Mouse (Mus musculus) thymus, postnatal 0 days (tissue): ENCODE results near the gene Mcemp1. TPM values are rescaled to one million over a fixed set of nuclear protein-coding genes. Genes with fewer than 3 reads are reported as not detected.

Source experiments
- DNase-seq: peaks from one replicate; pipeline ENCODE4 v3.0.0-alpha.2; 2015; ENCODE audit warnings: low spot score
- polyA plus RNA-seq: library from polyadenylated mRNA; unstranded; fragments of >200 nt; fragmentation: Nextera tagmentation; extraction: Ambion mirVana; gene quantifications from 2 replicates; pipeline ENCODE4 v1.2.1, GENCODE M21; 2015

Gene Mcemp1
- 0.78 and 0.88 TPM in 2 replicates for polyA plus RNA-seq

DNA sequence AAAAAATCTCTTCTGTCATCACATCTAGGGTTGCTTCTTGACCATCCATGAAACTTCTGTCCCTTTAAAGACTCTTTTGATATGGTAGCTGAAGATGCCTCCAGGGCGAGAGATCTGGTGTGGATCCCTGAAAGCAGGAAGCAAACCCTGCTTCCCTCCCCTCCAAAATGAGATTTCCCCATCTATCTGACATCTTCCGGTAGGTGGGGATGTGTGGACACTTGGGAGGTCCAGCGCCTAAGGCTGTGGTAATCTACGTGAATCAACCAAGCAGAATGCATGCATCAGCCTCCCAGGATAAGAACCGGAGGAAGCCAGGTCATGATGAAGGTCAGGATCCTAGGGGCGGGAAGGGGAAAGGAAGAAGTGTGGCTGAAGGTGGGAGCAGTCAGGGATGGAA lies at the start of gene Mcemp1:
Gene Mcemp1 (plus strand): TSS at position 248 of the 400 bp plus-strand sequence.
- no peak for DNase-seq

DNA sequence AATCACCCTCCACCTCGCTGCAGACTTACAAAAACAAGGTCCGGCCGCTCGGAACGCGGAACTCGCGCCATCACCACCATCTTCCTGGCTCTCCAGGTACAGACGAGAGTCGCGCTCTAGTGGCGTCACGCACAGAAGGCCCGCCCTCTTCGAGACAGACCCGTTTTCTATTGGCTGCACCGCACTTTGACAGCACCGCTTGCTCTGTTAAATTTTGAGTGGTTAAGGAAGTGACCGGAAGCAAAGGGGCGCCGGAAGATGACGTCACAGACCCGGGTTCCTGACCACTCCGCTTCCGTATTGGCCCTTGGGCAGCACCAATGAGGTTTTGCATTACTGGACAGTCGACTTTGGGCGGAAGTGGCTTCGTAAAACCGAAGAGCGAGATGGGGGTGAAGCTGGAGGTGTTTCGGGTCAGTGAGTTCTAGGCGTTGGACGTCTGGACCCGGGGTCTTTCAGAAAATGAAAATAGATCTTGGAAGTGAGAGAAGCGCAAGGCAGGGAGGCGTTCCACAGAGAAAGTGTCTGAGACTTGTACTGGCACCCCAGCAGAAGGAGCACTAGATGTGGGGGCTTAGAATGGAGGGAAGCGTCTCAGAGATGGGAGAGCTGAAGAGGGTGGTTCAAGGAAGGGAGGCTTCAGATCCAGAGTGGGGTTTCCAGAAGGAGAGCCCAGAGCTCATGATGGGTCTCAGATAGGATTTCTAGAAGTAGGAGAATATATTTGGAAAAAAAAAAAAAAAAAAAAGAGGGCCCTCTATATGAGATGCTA lies 44.2 kb upstream of the Mcemp1 start, which contains the start of the genes Xab2 and Pet100:
Gene Xab2 (minus strand): TSS at position 118 of the 772 bp plus-strand sequence.
Gene Pet100 (plus strand): TSS at position 350 of the 772 bp plus-strand sequence.
- peak; percentile 98 for DNase-seq

DNA sequence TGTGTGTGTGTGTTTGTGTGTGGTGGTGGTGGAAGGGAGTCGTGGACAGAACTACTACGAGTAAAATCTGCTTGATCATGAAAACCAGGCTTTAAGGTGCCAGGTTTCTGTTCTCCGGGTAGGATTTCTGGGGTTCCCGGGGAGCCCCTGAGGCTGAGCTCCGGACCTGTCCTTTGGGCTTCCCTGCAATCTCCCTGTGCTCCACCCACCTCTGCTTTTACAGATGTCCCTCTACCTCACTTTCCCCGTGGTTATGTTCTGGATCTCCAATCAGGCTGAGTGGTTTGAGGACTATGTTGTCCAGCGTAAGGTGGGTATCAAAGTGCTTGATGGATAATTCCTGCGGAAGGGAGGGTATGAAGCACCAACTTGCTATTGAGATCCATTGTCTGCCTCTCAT lies 43.4 kb upstream of the Mcemp1 start:
- no peak for DNase-seq

DNA sequence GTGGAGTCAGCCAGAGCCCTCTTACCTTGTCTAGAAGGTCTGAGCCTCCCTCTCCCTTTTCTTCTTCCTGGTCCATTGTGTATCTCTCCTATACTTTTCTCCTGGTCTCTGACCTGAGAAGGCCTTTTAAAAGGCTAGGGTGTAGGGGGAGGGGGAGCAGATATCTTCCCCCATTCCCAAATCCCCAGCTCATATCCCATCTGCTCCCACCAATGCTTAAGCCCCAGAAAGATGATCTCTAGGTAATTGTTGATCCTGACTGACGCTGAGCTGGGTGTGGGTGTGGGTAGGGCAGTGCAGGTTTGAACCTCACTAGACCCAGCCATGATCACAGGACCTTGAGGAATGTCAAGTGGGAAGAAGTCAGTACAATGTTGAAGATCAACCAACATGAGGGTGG lies 40.1 kb upstream of the Mcemp1 start, which contains the start of gene Pcp2:
Gene Pcp2 (minus strand): TSS at position 101 of the 400 bp plus-strand sequence.
- no peak for DNase-seq

DNA sequence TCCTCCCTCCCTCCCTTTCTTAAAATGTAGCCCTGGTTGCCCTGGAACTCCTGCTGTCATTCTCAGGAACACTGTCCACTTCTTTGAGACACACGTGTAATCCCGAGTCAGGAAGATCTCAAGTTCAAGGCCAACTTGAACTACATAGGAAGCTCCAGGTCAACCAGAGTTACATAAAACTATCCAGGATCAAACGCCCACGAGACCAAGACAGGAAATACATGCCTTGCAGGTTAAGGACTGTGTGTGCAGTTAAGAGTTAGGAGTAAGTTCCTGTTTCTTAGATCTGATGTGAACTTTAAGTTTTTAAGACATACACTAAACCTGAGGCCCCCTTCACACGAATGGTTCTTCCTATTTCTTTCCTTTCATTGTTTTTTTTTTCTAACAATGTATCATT lies 38.6 kb upstream of the Mcemp1 start:
- DNase-seq: no peak

DNA sequence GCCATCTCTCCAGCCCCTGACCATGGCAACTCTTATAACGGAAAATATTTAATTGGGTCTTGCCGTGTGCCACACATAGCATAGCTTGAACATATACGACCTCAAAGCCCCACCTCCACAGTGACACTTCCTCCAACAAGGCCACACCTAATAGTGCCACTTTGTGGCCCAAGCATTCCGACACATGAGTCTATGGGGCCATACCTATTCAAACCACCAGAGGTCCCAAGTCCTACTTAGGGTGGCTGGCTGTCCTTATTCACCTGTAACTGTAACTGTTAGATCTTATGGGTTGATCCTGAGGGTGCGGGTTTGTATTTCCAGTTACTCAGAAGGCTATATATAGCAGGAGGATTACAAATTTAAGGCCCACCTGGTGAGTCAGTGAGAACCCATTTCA lies 37.5 kb upstream of the Mcemp1 start:
- peak; percentile 55 for DNase-seq

DNA sequence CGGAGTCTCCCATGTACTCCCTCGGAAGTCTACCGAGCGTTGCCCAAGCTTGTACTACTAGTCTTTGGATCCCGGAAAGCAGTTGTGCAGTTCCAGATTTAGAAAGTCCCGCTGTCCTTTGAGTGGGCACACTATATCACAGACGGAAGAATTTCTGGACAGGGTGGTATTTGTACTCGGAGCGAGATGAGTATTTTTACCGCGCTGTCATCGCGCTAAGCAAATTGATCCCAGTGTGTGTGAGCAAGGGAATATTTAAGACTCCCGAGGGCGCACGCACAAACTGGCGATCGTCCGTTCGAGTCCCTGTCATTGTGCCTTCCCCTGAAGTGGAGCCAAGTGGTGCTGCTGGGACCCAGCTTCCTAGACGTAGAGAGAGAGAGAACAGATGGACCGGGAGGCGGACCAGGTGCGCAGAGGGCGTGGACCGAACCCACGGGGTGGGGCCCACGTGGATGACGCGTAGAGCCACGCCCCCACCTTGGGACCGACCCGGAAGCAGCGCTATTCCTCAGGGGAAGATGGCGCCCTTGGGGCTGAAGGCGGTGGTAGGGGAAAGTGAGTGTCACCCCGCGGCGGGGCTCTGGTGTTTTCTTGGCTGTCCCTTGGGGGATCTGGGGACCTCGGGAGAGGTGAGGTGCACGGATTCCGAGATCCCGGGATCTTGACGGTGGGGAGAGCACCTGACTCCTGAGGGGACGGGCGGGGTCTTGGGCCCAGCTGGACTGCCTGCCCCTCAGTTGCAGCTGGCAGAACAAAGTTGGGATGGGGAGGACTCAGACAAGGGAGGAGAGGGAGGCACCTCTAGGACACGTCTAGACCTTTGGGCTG lies 34.7 kb upstream of the Mcemp1 start, which contains the start of gene Stxbp2:
Gene Stxbp2 (plus strand): TSS at position 309 of the 831 bp plus-strand sequence.
- DNase-seq: peak; percentile 87

DNA sequence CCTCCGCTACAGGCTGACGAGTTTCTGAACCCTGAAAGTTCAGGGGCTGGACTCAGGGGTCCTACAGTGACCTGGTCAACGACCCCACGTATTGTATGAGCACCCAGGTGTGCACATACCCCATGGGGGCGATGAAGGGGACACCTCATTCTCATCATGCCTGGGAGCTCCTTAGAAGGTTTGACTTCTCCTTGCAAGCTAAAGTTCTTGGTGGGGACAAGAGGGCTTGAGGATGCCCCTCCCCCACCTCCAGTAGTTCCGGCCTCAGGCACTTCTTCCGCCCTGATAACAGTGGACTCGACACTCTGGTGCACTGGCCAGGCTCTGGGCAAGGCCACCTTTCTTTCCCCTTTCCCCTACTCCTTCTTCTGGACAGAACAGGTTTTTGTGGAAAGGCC lies 34.1 kb upstream of the Mcemp1 start:
- peak; percentile 22 for DNase-seq

DNA sequence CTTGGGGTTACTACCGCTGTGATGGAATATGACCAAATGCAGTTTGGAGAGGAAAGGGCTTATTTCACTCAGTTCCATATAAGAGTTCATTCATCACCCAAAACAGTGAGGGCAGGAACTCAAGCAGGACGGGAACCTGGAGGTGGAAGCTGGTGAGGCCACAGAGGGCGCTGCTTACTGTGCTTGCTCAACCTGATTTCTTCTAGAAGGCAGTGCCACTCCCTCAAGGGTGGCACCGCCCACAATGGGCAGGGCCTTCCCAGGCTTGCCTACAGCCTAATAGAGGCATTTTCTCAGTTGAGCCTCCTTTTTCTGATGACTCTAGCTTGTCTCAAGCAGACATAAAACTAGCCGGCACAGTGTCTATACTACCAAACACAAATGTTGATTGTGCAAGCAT lies 19.8 kb upstream of the Mcemp1 start:
- peak; percentile 52 for DNase-seq

DNA sequence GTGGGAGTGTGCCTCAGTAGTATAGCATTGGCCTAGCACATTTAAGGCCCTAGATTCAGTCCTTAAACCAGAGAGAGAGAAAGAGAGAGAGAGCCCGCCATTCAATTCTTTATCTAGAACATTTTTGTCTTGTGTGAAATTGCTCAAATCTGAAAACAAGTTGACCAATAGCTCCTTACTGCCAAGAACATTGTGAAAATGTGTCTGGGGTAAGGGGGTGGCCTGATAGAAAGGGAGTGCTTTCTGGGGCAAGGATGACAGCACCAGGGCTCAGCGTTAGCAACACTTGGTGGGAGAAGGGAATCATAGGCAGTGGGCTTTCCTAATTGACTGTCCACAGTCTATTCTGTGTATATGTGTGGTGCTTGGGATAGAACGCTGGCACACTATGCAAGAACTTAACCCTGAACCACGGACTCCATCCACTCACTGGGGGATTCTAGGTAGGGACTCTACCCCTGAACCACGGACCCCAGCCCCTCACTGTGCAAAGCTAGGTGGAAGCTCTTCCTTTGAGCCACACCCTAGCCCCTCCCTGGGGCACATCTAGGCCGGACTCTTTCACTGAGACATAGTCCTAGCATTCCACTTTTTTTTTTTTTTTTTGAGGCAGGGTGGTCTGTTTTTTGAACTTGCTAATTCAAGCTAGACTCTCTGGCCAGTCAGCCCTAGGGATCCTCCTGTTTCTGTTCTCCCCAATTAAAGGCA lies 18.6 kb upstream of the Mcemp1 start:
- DNase-seq: no peak

DNA sequence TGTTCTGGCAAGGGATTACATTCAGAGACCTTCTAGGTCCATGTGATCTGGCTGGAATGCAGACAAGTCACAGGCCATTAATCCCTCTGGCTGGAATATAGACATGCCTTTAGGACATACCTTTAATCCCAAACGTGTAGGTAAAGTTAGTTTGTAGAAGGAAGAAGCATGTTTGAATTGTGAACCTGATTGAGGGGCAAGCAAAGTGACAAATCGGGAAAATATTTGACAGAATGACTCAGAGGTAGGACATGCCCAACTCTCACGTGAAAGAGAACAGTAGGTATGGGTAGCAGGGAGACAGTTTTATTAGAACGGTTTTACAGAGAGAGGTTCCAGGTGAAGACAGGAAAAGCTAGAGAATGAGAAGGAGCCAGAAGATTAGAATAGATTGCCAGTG lies 18.0 kb upstream of the Mcemp1 start:
- DNase-seq: no peak

DNA sequence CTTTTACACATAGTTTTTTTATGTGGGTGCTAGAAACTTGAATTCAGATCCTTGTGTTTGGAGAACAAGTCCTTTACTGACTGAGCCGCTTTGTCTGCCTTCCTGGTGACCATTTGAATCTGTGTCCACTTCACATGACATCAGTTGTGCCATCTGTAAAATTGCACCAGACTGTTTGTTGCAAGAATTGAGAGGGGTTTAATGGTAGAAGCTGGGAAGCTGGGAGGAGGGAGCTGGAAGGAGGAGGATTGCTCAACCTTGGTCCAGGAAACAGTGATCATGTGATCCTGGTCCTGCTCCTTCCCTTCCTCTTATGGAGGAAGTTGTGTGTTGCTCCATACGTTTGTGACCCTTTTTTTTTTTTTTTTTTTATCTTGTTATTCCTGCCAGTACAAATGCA lies 17.3 kb upstream of the Mcemp1 start:
- DNase-seq: no peak

DNA sequence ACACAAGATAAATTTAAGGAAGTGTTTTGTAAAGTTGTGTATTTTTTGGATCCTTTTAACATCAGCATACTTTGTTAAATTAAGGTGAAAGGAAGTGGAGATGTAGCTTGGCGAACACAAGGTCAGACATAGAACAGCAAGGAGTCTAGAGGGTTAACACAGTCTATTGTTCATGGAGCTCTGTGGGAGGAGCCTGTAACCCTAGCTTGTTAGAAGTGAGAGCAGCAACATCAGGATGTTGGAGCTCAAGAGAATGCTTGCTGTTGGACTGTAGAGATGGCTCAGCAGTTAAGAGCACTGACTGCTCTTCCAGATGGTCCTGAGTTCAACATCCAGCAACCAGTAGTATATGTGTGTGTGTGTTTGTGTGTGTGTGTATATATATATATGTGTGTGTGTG lies 16.6 kb upstream of the Mcemp1 start:
- DNase-seq: peak; percentile 10

DNA sequence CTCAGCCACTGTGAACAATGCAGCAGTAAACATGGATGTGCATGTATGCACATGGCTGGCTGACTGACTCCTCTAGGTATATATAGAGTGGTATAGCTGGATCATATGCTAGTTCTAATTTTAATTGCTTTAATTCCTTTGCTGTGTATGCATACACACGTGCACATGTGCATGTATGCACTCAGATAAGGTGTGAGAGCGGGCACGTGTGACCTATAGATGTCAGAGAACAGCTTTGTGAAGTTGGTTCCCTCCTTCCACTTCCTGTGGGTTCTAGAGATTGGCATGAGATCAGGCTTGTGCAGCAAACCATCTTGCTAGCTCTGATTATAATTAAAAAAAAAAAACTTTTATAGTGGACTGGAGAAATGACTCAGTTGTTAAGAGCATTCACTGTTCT lies 12.7 kb upstream of the Mcemp1 start:
- no peak for DNase-seq

DNA sequence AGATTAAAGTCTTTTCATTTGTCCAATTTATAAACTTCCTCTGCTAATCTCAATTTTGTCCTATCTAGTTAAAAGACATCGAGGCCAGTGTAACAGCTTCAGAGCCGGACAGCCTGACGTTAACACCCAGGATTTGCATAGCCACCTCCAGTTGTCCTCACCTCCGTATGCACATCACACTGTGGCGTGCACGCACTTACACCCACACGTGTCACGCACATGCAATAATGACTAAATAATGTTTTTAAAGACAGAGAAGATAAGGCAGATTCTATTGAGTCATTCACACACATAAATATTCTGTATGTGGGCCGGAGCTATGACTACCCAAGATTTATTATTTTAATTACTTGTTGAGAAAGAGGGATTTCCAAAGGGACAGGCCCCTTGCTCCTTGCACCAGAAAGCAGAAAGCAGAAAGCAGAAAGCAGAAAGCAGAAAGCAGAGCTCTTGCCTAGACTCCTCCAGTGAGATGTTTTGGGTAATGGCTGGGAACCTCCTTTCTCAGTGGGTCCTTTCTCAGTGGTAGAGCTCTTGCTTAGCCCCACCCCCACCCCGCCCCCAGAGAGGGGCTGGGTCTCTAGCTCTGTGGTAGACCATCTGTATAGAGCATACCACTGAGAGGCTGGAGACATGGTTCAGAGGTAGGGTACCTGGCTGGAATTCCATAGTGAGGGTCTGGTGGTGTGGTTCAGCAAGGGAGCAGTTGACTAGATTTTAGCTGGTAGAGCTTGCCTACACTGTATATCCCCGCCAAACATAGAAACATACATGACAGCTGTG lies 10.6 kb upstream of the Mcemp1 start:
- DNase-seq: no peak

DNA sequence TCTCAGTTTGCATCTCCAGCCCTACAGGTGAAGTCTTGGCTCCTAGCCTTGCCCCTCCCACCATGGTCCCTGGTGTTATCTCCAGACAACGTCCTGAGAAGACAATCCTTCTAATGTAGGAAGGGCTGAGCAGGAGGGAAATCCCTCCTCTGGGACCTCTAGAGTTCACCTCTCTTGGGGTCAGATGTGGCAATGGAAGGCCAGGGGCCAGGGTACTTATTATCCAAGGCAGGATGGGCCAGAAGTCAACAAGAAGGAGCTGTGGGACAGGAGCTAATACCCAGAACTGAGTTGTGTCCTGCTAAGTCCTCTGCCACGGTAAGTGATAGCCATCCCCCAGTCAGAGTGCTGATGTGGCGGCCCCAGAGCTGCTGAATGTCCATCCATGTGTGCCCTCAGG lies 10.0 kb upstream of the Mcemp1 start, which contains the start of gene Retn:
Gene Retn (plus strand): TSS at position 245 of the 400 bp plus-strand sequence.
- DNase-seq: no peak

DNA sequence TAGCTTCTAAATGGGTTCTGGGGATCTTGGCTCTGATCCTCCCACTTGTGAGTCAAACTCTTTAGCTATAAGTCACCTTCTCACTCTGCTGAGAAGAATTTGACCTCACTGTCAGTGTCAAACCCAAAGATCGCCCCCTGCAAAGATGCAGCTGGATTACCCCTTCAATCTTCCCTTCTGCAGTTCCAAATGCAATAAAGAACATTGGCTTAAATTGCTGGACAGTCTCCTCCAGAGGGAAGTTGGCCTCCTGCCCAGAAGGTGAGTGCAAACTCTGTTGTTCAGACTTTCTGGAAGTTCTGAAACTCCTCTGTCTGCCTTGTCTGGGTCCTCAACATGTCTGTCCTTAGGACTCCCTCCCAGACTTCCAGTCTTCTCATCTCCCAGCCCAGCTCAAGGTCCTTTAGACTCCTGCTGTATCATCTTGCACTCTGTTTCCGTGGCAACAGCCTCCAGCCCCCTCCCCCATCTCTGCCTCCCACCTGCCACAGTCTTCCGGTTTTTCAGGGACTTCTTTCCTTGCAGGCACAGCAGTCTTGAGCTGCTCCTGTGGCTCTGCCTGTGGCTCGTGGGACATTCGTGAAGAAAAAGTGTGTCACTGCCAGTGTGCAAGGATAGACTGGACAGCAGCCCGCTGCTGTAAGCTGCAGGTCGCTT lies 8.7 kb upstream of the Mcemp1 start:
- no peak for DNase-seq

DNA sequence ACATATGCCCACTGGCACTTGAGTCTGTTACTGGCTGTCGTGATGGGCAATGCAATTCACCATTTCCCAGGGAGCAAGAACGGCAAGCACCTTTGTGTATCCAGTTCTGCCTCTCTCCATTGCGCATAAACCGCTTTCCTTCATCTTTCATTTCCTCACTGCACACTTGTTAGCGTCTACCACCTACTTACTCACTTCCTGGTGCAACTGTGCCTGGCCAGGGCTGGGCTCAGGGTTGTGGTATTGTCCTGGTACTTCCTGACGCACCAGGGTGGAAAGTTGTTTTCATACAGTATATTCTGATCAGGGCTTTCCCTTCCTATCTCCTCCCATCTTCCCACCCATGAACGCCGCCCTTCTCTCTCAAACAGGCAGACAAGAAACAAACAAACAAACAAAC lies 4.7 kb upstream of the Mcemp1 start:
- no peak for DNase-seq

DNA sequence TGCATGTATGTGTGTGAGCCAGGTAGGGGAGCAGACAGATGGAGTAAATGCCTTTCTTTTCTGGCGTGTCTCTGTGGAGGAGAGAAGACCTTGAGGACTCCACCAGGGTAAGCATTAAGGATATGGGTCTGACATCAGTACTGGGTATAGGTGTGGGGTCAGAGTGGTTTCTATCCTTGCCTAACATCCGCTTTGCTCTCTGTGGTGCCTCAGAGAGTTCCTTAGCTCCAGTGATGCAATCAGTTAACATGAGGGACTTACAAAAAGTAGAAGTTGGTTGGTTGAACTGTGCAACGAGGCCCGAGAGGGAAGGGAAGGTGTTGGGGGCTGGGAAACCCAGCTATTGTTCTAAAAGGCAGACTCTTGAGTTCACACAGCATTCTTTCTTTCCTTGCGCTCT lies 1.1 kb upstream of the Mcemp1 start:
- no peak for DNase-seq

DNA sequence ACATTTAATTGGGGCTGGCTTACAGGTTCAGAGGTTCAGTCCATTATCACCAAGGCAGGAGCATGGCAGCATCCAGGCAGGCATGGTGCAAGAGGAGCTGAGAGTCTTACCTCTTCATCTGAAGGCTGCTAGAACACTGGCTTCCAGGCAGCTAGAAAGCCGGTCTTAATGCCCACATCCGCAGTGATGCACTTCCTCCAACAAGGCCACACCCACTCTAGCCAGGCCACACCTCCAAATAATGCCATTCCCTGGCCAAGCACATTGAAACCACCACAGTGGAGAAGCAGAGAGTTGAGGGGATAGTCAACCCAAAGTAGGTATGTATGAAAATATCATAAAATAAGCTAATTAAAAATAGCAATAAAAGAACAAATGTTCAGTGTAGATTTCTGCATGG lies 4.8 kb downstream of the Mcemp1 start:
- DNase-seq: no peak
